Mouse (Mus musculus): ENCODE measurements around the gene Anp32a. TPM values are rescaled to one million over a fixed set of nuclear protein-coding genes. Genes with fewer than 3 reads are reported as not detected.

Gene Anp32a
- polyA plus RNA-seq, 1 experiment from 2014 or later = 176 TPM

- Histone ChIP-seq H3K4me3 (no peak overlapping the region), H3K36me3 (peaks cover 31% of the 10 kb centered on the region)
- WGBS = 60% methylated on average over 6 of the region's 6 CpGs
Observed at GRCm38 (mm10) chr9:62370648-62371280, 29.7 kb downstream of the Anp32a start.

GRCm38 (mm10) chr9:62371745-62372555, 30.9 kb downstream of the Anp32a start:
- Histone ChIP-seq H3K4me2 (no peak overlapping the region), H3K9ac (no peak overlapping the region), H3K27ac (no peak overlapping the region), H3K9me3 (replicated peaks) (no peaks in the 10 kb centered on the region), H3K4me3 (no peak overlapping the region), H3K4me1 (replicated peaks) (peaks cover 72% of the 10 kb centered on the region), H3K36me3 (peaks cover 41% of the 10 kb centered on the region), H3K27me3 (no peaks in the 10 kb centered on the region)
- 74% methylated on average over 16 of the region's 16 CpGs for WGBS
- no peak for ATAC-seq (replicated peaks; ENCODE audit: insufficient number of reproducible peaks, insufficient read depth, low FRiP score, low read depth)

More at GRCm38 (mm10) chr9:62370648-62371280, 29.7 kb downstream of the Anp32a start:
- no peak for ATAC-seq (replicated peaks; ENCODE audit: insufficient number of reproducible peaks, insufficient read depth, low FRiP score, low read depth)
- Histone ChIP-seq H3K27ac (0 out of 2 replicates have a peak overlapping the region, but pooled peaks have one; percentile 22), H3K4me1 (replicated peaks) (peaks cover 83% of the 10 kb centered on the region), H3K9me3 (replicated peaks) (no peaks in the 10 kb centered on the region), H3K27me3 (no peaks in the 10 kb centered on the region), H3K4me2 (no peak overlapping the region), H3K9ac (no peak overlapping the region)

- Histone ChIP-seq H3K4me3 (no peak overlapping the region), H3K9me3 (replicated peaks) (no peaks in the 10 kb centered on the region), H3K4me1 (replicated peaks) (peaks cover 65% of the 10 kb centered on the region), H3K27ac (no peak overlapping the region), H3K9ac (no peak overlapping the region), H3K27me3 (no peaks in the 10 kb centered on the region), H3K4me2 (no peak overlapping the region), H3K36me3 (peaks cover 49% of the 10 kb centered on the region)
- no peak for ATAC-seq (replicated peaks; ENCODE audit: insufficient number of reproducible peaks, insufficient read depth, low FRiP score, low read depth)
- 77% methylated on average over 9 of the region's 9 CpGs for WGBS
Observed at GRCm38 (mm10) chr9:62372556-62373221, 31.6 kb downstream of the Anp32a start.

GRCm38 (mm10) chr9:62373222-62374123, 32.4 kb downstream of the Anp32a start:
- Histone ChIP-seq H3K4me3 (no peak overlapping the region), H3K36me3 (peaks cover 55% of the 10 kb centered on the region), H3K4me2 (no peak overlapping the region), H3K4me1 (replicated peaks) (peaks cover 57% of the 10 kb centered on the region), H3K27me3 (no peaks in the 10 kb centered on the region), H3K9ac (no peak overlapping the region), H3K9me3 (replicated peaks) (no peaks in the 10 kb centered on the region), H3K27ac (peak overlapping the region; percentile 33; the same call in 1 of the 2 replicates)
- 57% methylated on average over 18 of the region's 18 CpGs for WGBS
- ATAC-seq (replicated peaks; ENCODE audit: insufficient number of reproducible peaks, insufficient read depth, low FRiP score, low read depth) = no peak

- H3K9ac ChIP-seq = no peak overlapping the region
- H3K4me1 ChIP-seq (replicated peaks) = peaks cover 50% of the 10 kb centered on the region
- H3K27me3 ChIP-seq = no peaks in the 10 kb centered on the region
- no peak overlapping the region for H3K4me2 ChIP-seq
- H3K36me3 ChIP-seq = peaks cover 59% of the 10 kb centered on the region
- 67% methylated on average over 3 of the region's 3 CpGs for WGBS
- H3K9me3 ChIP-seq (replicated peaks) = no peaks in the 10 kb centered on the region
- no peak overlapping the region for H3K4me3 ChIP-seq
- ATAC-seq (replicated peaks; ENCODE audit: insufficient number of reproducible peaks, insufficient read depth, low FRiP score, low read depth) = no peak
- H3K27ac ChIP-seq = peak overlapping the region; percentile 21; the same call in 1 of the 2 replicates
Observed at GRCm38 (mm10) chr9:62374276-62374675, 33.2 kb downstream of the Anp32a start.

GRCm38 (mm10) chr9:62377897-62378296, 36.8 kb downstream of the Anp32a start:
- H3K4me3 ChIP-seq = no peak overlapping the region
- WGBS = 93% methylated on average over 10 of the region's 10 CpGs
- peaks cover 62% of the 10 kb centered on the region for H3K36me3 ChIP-seq

GRCm38 (mm10) chr9:62380351-62380750, 39.3 kb downstream of the Anp32a start:
- no peak overlapping the region for H3K4me3 ChIP-seq
- H3K27me3 ChIP-seq = no peaks in the 10 kb centered on the region
- peaks cover 33% of the 10 kb centered on the region for H3K4me1 ChIP-seq (replicated peaks)
- no peaks in the 10 kb centered on the region for H3K9me3 ChIP-seq (replicated peaks)
- H3K27ac ChIP-seq = peak overlapping the region; percentile 73
- no peak overlapping the region for H3K4me2 ChIP-seq
- 63% methylated on average over 5 of the region's 5 CpGs for WGBS
- no peak overlapping the region for H3K9ac ChIP-seq
- ATAC-seq (replicated peaks; ENCODE audit: insufficient number of reproducible peaks, insufficient read depth, low FRiP score, low read depth) = no peak
- H3K36me3 ChIP-seq = peaks cover 42% of the 10 kb centered on the region

More at GRCm38 (mm10) chr9:62377897-62378296, 36.8 kb downstream of the Anp32a start:
- no peaks in the 10 kb centered on the region for H3K9me3 ChIP-seq (replicated peaks)
- H3K4me2 ChIP-seq = no peak overlapping the region
- H3K27ac ChIP-seq = no peak overlapping the region
- H3K9ac ChIP-seq = no peak overlapping the region
- no peak for ATAC-seq (replicated peaks; ENCODE audit: insufficient number of reproducible peaks, insufficient read depth, low FRiP score, low read depth)
- H3K27me3 ChIP-seq = no peaks in the 10 kb centered on the region
- H3K4me1 ChIP-seq (replicated peaks) = peaks cover 51% of the 10 kb centered on the region

GRCm38 (mm10) chr9:62381402-62381913, 40.4 kb downstream of the Anp32a start:
- Histone ChIP-seq H3K4me1 (replicated peaks) (peaks cover 31% of the 10 kb centered on the region), H3K27ac (peak overlapping the region; percentile 73), H3K36me3 (peaks cover 33% of the 10 kb centered on the region), H3K4me2 (peak overlapping the region; percentile 4), H3K9me3 (replicated peaks) (no peaks in the 10 kb centered on the region), H3K9ac (no peak overlapping the region), H3K4me3 (no peak overlapping the region), H3K27me3 (no peaks in the 10 kb centered on the region)
- WGBS = 25% methylated on average over 8 of the region's 8 CpGs
- peak; percentile 60 for ATAC-seq (replicated peaks; ENCODE audit: insufficient number of reproducible peaks, insufficient read depth, low FRiP score, low read depth)

- WGBS = 69% methylated on average over 10 of the region's 10 CpGs
- H3K36me3 ChIP-seq = peaks cover 21% of the 10 kb centered on the region
- no peaks in the 10 kb centered on the region for H3K9me3 ChIP-seq (replicated peaks)
- H3K4me2 ChIP-seq = no peak overlapping the region
- H3K27ac ChIP-seq = peak overlapping the region; percentile 73; the same call in 1 of the 2 replicates
- ATAC-seq (replicated peaks; ENCODE audit: insufficient number of reproducible peaks, insufficient read depth, low FRiP score, low read depth) = no peak
- peaks cover 31% of the 10 kb centered on the region for H3K4me1 ChIP-seq (replicated peaks)
- H3K9ac ChIP-seq = no peak overlapping the region
- no peaks in the 10 kb centered on the region for H3K27me3 ChIP-seq
- H3K4me3 ChIP-seq = no peak overlapping the region
Observed at GRCm38 (mm10) chr9:62382519-62383084, 41.5 kb downstream of the Anp32a start.

GRCm38 (mm10) chr9:62385062-62385461, 44.0 kb downstream of the Anp32a start:
- H3K27me3 ChIP-seq = no peaks in the 10 kb centered on the region
- 68% methylated on average over 6 of the region's 6 CpGs for WGBS
- no peak overlapping the region for H3K27ac ChIP-seq
- H3K4me1 ChIP-seq (replicated peaks) = peaks cover 27% of the 10 kb centered on the region
- no peak overlapping the region for H3K4me2 ChIP-seq
- no peaks in the 10 kb centered on the region for H3K9me3 ChIP-seq (replicated peaks)
- no peak for ATAC-seq (replicated peaks; ENCODE audit: insufficient number of reproducible peaks, insufficient read depth, low FRiP score, low read depth)
- H3K4me3 ChIP-seq = no peak overlapping the region
- H3K9ac ChIP-seq = no peak overlapping the region
- H3K36me3 ChIP-seq = peaks cover 2% of the 10 kb centered on the region
